Mouse (Mus musculus) MEL (cell line): ENCODE data around the gene Tepsin.

ENCODE experiments used
- BHLHE40 ChIP-seq: IDR thresholded peaks from 2 replicates; pipeline ENCODE4 v1.6.1; 2012; ENCODE audit warnings: low read depth, mild to moderate bottlenecking, inconsistent platforms, low read length, improper control_type of control experiment, borderline replicate concordance
- CTCF ChIP-seq, 3 experiments: IDR thresholded peaks in 2 of 3; conservative IDR thresholded peaks in 1 of 3; 2 replicates each; pipeline ENCODE4 v1.5.1; 2011 to 2012; ENCODE audit warnings: low read length in 3 of 3, low read depth in 2 of 3, mild to moderate bottlenecking in 2 of 3, improper control_type of control experiment in 1 of 3, inconsistent platforms in 1 of 3, mixed read lengths in 1 of 3, moderate library complexity in 1 of 3; ENCODE audit not compliant: control insufficient read depth in 1 of 3, insufficient read depth in 1 of 3, poor library complexity in 1 of 3, severe bottlenecking in 1 of 3
- EP300 ChIP-seq, 2 experiments: IDR thresholded peaks; 2 replicates each; pipeline ENCODE4 v1.6.1; 2011; ENCODE audit warnings: improper control_type of control experiment in 2 of 2, low read length in 2 of 2, low read depth in 1 of 2, mild to moderate bottlenecking in 1 of 2
- ETS1 ChIP-seq: IDR thresholded peaks from 2 replicates; pipeline ENCODE4 v1.6.1; 2012; ENCODE audit warnings: low read depth, mild to moderate bottlenecking, inconsistent platforms, low read length, improper control_type of control experiment, moderate library complexity
- GATA1 ChIP-seq: IDR thresholded peaks from 2 replicates; pipeline ENCODE4 v1.6.1; 2011; ENCODE audit warnings: low read depth, low read length, improper control_type of control experiment
- MAX ChIP-seq: IDR thresholded peaks from 2 replicates; pipeline ENCODE4 v1.6.1; 2011; ENCODE audit warnings: low read length, improper control_type of control experiment
- MYC ChIP-seq: IDR thresholded peaks from 2 replicates; pipeline ENCODE4 v1.6.1; 2011; ENCODE audit warnings: low read depth, mild to moderate bottlenecking, low read length, improper control_type of control experiment, moderate library complexity
- NRF1 ChIP-seq: IDR thresholded peaks from 2 replicates; pipeline ENCODE4 v1.6.1; 2014; ENCODE audit warnings: low read depth, mild to moderate bottlenecking, inconsistent platforms, low read length, improper control_type of control experiment, moderate library complexity; ENCODE audit not compliant: poor library complexity, insufficient read depth, severe bottlenecking
- POLR2A ChIP-seq, 2 experiments: IDR thresholded peaks; 2 replicates each; pipeline ENCODE4 v1.6.1; 2011 to 2012; ENCODE audit warnings: low read length in 2 of 2, mild to moderate bottlenecking in 2 of 2, control low read depth in 1 of 2, improper control_type of control experiment in 1 of 2, low read depth in 1 of 2, moderate library complexity in 1 of 2; ENCODE audit not compliant: control insufficient read depth in 1 of 2, insufficient read depth in 1 of 2, poor library complexity in 1 of 2

DNA sequence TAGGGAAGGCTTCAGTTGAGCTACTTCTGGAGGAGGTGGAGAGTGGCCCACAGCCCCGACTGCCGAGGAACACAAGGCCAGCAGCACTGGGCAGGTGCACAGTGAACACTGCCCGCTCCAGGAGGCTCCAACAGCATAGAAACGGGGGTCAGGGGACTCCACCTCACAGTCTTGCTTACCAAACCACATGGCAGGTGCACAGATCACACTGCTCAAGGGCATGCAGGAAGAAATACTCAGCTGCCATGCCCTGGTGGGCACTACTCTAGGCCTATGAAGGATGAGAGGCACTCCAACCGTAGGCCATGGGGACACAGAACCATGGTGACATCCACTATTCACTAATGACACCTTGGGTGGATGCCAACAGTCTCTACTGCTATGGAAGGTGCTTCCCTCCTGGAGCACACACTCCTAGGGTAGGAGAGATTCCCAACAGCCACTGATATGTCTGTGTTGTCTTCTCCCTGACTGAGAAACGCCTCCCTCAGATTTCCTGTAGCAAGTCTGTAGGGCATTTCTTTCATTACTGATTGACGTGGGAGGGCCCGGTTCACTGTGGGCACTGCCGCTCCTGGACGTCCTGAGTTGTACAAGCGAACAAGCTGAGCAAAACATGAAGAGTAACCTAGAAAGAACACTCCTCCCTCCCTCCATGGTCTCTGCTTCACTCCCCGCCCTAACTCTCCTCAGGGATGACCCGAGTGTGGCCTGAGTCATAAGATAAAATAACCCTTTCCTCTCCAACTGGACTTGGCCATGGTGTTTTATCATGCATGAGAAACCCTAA, 45.4 kb upstream of the Tepsin start:
- TF ChIP-seq EP300 (IDR thresholded peaks at IDR 0.05; ENCODE audit: low read depth in 1 of 2, low read length in 2 of 2) (no peak), BHLHE40 (no peak), CTCF (IDR thresholded peaks at IDR 0.05 in 2 of 3, conservative IDR thresholded peaks at IDR 0.05 in 1 of 3; ENCODE audit: control insufficient read depth in 1 of 3, insufficient read depth in 1 of 3, low read depth in 2 of 3, low read length in 3 of 3, poor library complexity in 1 of 3, severe bottlenecking in 1 of 3) (no peak), POLR2A (IDR thresholded peaks at IDR 0.05; ENCODE audit: control insufficient read depth in 1 of 2, insufficient read depth in 1 of 2, low read depth in 1 of 2, low read length in 2 of 2, poor library complexity in 1 of 2) (no peak), MYC (no peak), GATA1 (no peak), NRF1 (no peak), ETS1 (no peak), MAX (no peak)
